Mouse (Mus musculus) left cerebral cortex, postnatal 36 days (tissue): ENCODE data around the gene Olfr512. TPM values are rescaled to one million over a fixed set of nuclear protein-coding genes. Genes with fewer than 3 reads are reported as not detected.

Source experiments
- DNase-seq, 2 experiments: peaks; one replicate each; pipeline ENCODE4 v3.0.0; 2021 to 2022; ENCODE audit warnings: low spot score in 2 of 2, mixed read lengths in 1 of 2
- intact Hi-C: fragments of 180-260 bp; cut with DNase I; formaldehyde crosslinking; loops from one replicate; pipeline ENCODE4 v1.15.1; 2025
- total RNA-seq, 2 experiments: library from RNA; stranded (reverse); gene quantifications; 2 replicates each; pipeline ENCODE4 v1.2.3; 2021

The Olfr512 gene
- not detected for total RNA-seq

DNA sequence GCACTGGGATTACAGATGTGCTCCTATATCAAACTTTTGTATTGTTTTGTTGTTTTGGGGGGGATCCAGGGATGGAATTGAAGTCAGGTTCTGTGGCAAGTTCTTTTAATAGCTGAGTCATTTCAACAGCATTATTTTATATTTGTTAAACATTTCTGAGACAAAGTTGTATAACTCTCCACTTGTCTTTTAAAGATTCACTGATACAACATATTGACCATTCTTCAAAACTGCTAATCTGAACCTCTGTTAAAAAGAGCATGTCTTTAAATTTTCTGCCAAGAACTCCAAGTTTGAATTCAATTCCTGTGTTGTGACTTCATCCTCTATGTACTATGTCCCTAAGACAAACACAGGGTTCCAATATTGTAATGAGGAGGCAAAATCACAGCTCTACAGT is at the start of gene Olfr512:
Gene Olfr512 (plus strand): TSS at position 301 of the 400 bp plus-strand sequence.
- no peak for DNase-seq
- intact Hi-C loops = no loop called here

DNA sequence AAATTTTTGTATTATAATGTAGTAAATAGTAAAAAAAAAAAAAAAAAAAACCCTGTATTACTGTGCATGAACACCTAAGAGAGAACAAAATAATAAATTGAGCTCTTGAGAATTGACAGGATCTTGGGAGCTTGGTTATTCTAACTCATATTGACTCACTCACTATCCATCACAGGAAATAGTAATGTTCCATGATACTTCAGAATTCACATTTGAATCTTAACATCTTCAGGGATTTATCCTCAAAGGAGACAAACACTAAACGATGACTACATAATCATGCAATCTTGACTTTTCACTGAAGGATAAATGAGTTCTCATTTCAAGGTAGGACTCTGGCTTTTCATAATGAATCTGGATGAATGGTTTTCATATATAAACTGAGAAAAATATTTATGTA is 47.0 kb upstream of the Olfr512 start, which contains the start of gene Olfr510:
Gene Olfr510 (plus strand): TSS at position 301 of the 400 bp plus-strand sequence.
- no peak for DNase-seq
- intact Hi-C loops = no loop called here

DNA sequence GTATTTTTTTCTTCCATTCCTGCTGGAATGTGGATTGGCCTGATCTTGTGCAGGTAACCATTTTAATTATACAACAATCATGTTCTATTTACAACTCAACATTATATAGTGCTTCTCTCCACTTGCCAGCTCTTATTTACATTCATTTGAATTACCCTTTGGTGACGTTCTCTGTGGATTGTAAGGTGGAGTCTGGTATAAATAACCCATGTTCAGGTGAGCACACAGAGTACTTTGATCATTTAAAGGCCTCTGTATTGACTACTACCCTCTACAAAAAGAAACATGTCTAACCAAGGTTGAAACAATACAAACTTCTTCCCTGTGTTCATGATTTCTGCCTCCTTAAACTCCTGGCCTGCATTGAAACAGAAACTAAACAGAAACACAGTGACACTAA is 42.1 kb upstream of the Olfr512 start:
- intact Hi-C loops = no loop called here
- DNase-seq = no peak

DNA sequence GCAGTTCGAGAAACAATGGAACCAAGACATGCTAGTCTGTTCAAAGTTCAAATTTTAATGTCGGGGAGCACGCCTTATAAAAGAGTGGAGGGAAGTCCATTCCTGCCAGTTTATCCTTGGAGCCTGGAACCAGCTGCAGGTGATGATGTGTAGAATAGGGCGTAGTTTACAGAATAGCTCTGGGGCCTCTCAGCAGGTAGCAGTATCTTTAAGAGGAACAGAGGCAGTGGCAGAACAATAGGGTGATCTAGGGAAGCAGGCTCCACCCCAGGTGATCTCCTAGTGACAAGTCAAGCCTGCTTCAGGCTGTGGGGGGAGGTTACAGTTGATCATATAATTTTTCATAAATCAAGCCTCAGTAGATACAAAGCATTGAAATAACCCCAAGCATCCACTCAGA is 34.2 kb upstream of the Olfr512 start:
- intact Hi-C loops = no loop called here
- no peak for DNase-seq

DNA sequence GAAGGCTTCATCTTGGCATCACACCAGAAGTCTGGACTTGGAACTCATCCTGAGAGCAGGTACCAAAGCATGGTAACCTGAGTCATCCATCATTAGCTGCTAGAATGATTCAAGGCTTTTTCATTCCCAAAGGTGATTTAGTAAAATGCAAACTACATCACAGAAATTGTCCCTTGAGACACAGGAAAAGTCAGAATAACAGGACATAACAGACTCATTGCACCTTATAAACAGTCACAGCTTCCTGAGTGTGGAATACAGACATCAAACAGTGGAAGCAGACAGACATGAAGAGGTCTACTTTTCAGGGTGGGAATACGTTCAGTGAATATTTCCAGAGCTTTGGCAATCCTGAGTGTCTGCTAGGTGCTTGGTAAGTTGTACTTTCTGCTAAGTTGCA is 37.6 kb downstream of the Olfr512 start, which contains the start of gene Olfr513:
Gene Olfr513 (plus strand): TSS at position 301 of the 400 bp plus-strand sequence.
- intact Hi-C loops = no loop called here
- no peak for DNase-seq

DNA sequence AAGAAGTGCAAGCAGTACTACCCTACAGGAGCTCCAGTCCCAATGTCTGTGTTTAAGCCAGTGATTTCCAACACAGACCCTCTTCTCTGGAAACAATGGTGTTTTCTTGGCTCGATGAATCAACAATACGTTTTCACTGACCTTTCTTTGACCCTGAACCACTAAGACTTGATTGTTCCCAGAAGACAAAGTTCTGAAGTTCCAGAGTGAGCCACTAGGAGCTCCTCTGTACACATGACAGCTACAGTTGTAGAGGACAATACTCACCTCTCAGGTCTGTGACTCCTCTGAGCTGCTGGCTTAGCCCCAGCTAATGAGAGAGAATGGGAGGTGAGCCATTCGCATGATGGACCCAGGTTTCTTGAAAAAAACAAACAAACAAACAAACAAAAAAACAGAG is 47.3 kb downstream of the Olfr512 start:
- no peak for DNase-seq
- intact Hi-C loops = no loop called here

Other genes starting within 250 kb of the Olfr512 start
- not detected for gene Olfr498, start 248.0 kb upstream of the Olfr512 start, total RNA-seq
- gene Olfr502, start 188.3 kb upstream of the Olfr512 start, total RNA-seq = not detected
- not detected for gene Olfr503, start 168.8 kb upstream of the Olfr512 start, total RNA-seq
- not detected for gene Olfr504, start 147.5 kb upstream of the Olfr512 start, total RNA-seq
- gene Olfr506, start 102.5 kb upstream of the Olfr512 start, total RNA-seq = not detected
- not detected for gene Olfr507, start 91.5 kb upstream of the Olfr512 start, total RNA-seq
- gene Olfr508, start 83.3 kb upstream of the Olfr512 start, total RNA-seq = not detected
- gene Olfr509, start 61.4 kb upstream of the Olfr512 start, total RNA-seq = under 1 TPM in 1 of 2 experiments, not detected in 1; 0.11 TPM
- not detected for gene Olfr510, start 46.9 kb upstream of the Olfr512 start, total RNA-seq
- gene Olfr513, start 37.7 kb downstream of the Olfr512 start, total RNA-seq = not detected
- gene Olfr514, start 112.7 kb downstream of the Olfr512 start, total RNA-seq = not detected
- not detected for gene Olfr516, start 137.2 kb downstream of the Olfr512 start, total RNA-seq
- gene Olfr517, start 159.1 kb downstream of the Olfr512 start, total RNA-seq = not detected
- not detected for gene Olfr518, start 171.7 kb downstream of the Olfr512 start, total RNA-seq
- gene Olfr519, start 181.1 kb downstream of the Olfr512 start, total RNA-seq = not detected
- gene Nlrp10, start 216.9 kb downstream of the Olfr512 start, total RNA-seq = under 1 TPM; 0.52 TPM
- 10 to 100 TPM; 89.7 to 96.0 TPM for gene Eif3f, start 221.1 kb downstream of the Olfr512 start, total RNA-seq
- gene Tub, start 237.0 kb downstream of the Olfr512 start, total RNA-seq = 100 to 1,000 TPM; 106 to 143 TPM